In the genomic region with DNA sequence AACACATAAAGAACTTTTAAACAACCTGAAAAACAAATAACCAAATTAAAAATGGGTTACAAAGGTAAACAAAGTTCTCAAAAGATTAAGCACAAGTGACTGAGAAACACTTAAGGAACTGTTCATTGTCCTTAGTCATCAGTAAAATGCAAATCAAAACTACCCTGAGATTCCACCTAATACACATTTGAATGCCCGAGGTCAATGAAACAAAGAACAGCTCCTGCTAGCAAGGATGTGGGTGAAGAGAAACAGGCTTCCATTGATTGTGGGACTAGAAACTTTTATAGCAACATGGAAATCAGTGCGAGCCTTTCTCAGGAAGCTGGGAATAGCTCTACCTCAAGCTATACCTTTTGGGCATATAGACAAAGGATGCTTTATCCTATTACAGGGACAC, we compare ENCODE assay signal across 25 mouse cellular contexts.
A peak's percentile ranks its signal among the peaks of the same experiment; 100 is the strongest.
DNase-seq lines count a peak whose midpoint lies in the region; ATAC-seq and TF ChIP-seq lines count a peak whose summit lies in the region.
"Had no signal": no experiment of that assay in that cellular context is flagged by ENCODE, and none has a peak within 500 bp of the region (broad histone marks: within the 10 kb centered on the region; RNA-seq: fewer than 3 reads in every experiment).

No protein-coding gene starts in this region.

- no peak for TF ChIP-seq CTCF in CH12.LX (conservative IDR thresholded peaks at IDR 0.05 in 1 of 2, IDR thresholded peaks at IDR 0.05 in 1 of 2; ENCODE audit: low read depth in 2 of 2, low read length in 2 of 2)

- no peak for ATAC-seq in forebrain, embryonic 12.5 days (ENCODE audit: low FRiP score)
- ATAC-seq: CD4-positive, CD25-positive, alpha-beta regulatory T cell, adult 4 months; forebrain, embryonic 13.5 days; forebrain, embryonic 15.5 days; forebrain, postnatal 0 days had no signal

- no peaks in the 10 kb centered on the region for H3K36me3 ChIP-seq in CH12.LX (replicated peaks in 1 of 2; ENCODE audit: control insufficient read depth in 1 of 2, insufficient read depth in 1 of 2, low read length in 1 of 2)
- H3K36me3 ChIP-seq in ES-E14 (ENCODE audit: control insufficient read depth, insufficient read depth, low read length, poor library complexity, severe bottlenecking), result no peaks in the 10 kb centered on the region
- H3K36me3 ChIP-seq in forebrain, embryonic 12.5 days (replicated peaks), result no peaks in the 10 kb centered on the region
- H3K36me3 ChIP-seq: embryonic facial prominence, embryonic 13.5 days; embryonic facial prominence, embryonic 15.5 days; forebrain, embryonic 10.5 days; forebrain, embryonic 15.5 days had no signal

- DNase-seq in CH12.LX (ENCODE audit: extremely low read depth), result peak; percentile 20
- DNase-seq in ES-E14 (ENCODE audit: low read depth, low spot score), result peak; percentile 49
- peak; percentile 7 for DNase-seq in WW6 (ENCODE audit: low read depth, low spot score)
- no peak for DNase-seq in retina, postnatal 1 day
- no peak for DNase-seq in spleen, postnatal 36 days (ENCODE audit: low spot score in 2 of 2)
- DNase-seq: adrenal gland, adult 2 months; adrenal gland, postnatal 10 days; adrenal gland, postnatal 25 days; B cell, adult 2 months; cerebellum, adult 11 months; cerebellum, adult 18-20 months; cerebellum, adult 8-10 months; cerebellum, adult 9-11 months; cerebellum, postnatal 14 days; cerebellum, postnatal 36 days; embryo, embryonic 11 days; forebrain, postnatal 0 days had no signal

- 38% methylated on average over 2 of the region's 2 CpGs for WGBS in forebrain, embryonic 12.5 days

- no peaks in the 10 kb centered on the region for H3K9me3 ChIP-seq in CH12.LX (replicated peaks; ENCODE audit: low read length)
- no peaks in the 10 kb centered on the region for H3K9me3 ChIP-seq in ES-E14 (ENCODE audit: control insufficient read depth, insufficient read depth, low read depth, low read length)
- H3K9me3 ChIP-seq in forebrain, embryonic 12.5 days, result no peaks in the 10 kb centered on the region
- H3K9me3 ChIP-seq: embryonic facial prominence, embryonic 13.5 days; embryonic facial prominence, embryonic 15.5 days; forebrain, embryonic 10.5 days; forebrain, embryonic 13.5 days; forebrain, embryonic 15.5 days had no signal

- H3K4me1 ChIP-seq in CH12.LX (ENCODE audit: control insufficient read depth in 1 of 2, insufficient read depth in 2 of 2) (peaks cover 0 to 4% of the 10 kb centered on the region in 2 experiments; a peak in 2 of 4 replicates), ES-E14 (ENCODE audit: control insufficient read depth in 2 of 2, insufficient read depth in 2 of 2, low read length in 2 of 2, poor library complexity in 1 of 2) (peaks cover 0 to 3% of the 10 kb centered on the region in 2 experiments; a peak in 1 of 4 replicates)
- no peaks in the 10 kb centered on the region for H3K4me1 ChIP-seq in forebrain, embryonic 12.5 days
- H3K4me1 ChIP-seq: embryonic facial prominence, embryonic 13.5 days; embryonic facial prominence, embryonic 15.5 days; forebrain, embryonic 10.5 days; forebrain, embryonic 13.5 days; forebrain, embryonic 15.5 days had no signal

- H3K9ac ChIP-seq in CH12.LX (ENCODE audit: insufficient read depth, low read depth) (no peak overlapping the region), ES-E14 (ENCODE audit: insufficient read depth, low read depth, low read length, poor library complexity, severe bottlenecking) (no peak overlapping the region)
- H3K9ac ChIP-seq in forebrain, embryonic 12.5 days, result no peak overlapping the region
- H3K9ac ChIP-seq: embryonic facial prominence, embryonic 13.5 days; embryonic facial prominence, embryonic 15.5 days; forebrain, embryonic 13.5 days; forebrain, embryonic 15.5 days; forebrain, postnatal 0 days had no signal

- no peak overlapping the region for H3K27ac ChIP-seq in CH12.LX (ENCODE audit: insufficient read depth, low read depth)
- H3K27ac ChIP-seq in ES-E14 (ENCODE audit: insufficient read depth, low read depth, low read length, poor library complexity, severe bottlenecking), result no peak overlapping the region
- H3K27ac ChIP-seq in forebrain, embryonic 12.5 days, result no peak overlapping the region
- H3K27ac ChIP-seq: embryonic facial prominence, embryonic 13.5 days; embryonic facial prominence, embryonic 15.5 days; forebrain, embryonic 10.5 days; forebrain, embryonic 13.5 days; forebrain, embryonic 15.5 days had no signal

- H3K4me2 ChIP-seq in CH12.LX (ENCODE audit: insufficient read depth, low read depth, poor library complexity, severe bottlenecking), result no peak overlapping the region
- H3K4me2 ChIP-seq in forebrain, embryonic 12.5 days, result no peak overlapping the region
- H3K4me2 ChIP-seq: embryonic facial prominence, embryonic 13.5 days; embryonic facial prominence, embryonic 15.5 days; forebrain, embryonic 13.5 days; forebrain, embryonic 15.5 days had no signal

- in situ Hi-C loops in CH12.LX (cut with MboI; ENCODE audit: low pct_ligation_motif_present, low pct_unique_long_range_greater_than_20kb, low sequenced_read_pairs) (no loop called here), ES-E14 (cut with MboI; ENCODE audit: low sequenced_read_pairs in 2 of 2, unreplicated experiment in 2 of 2) (loop anchor here in 1 of 2 experiments (25.0 kb wide), 1 partner anchor 378 kb away; no protein-coding TSS in a partner anchor)

- H3K27me3 ChIP-seq in CH12.LX (replicated peaks), result no peaks in the 10 kb centered on the region
- no peaks in the 10 kb centered on the region for H3K27me3 ChIP-seq in forebrain, embryonic 12.5 days
- H3K27me3 ChIP-seq: embryonic facial prominence, embryonic 13.5 days; embryonic facial prominence, embryonic 15.5 days; forebrain, embryonic 13.5 days; forebrain, embryonic 15.5 days had no signal

- TF ChIP-seq EP300 in CH12.LX (IDR thresholded peaks at IDR 0.05; ENCODE audit: low read length), result no peak

- H3K4me3 ChIP-seq in CH12.LX (replicated peaks in 1 of 3; ENCODE audit: low read depth in 2 of 3, low read length in 2 of 3, poor library complexity in 1 of 3) (no peak overlapping the region), ES-E14 (ENCODE audit: insufficient read depth in 1 of 2, low read depth in 1 of 2, low read length in 2 of 2, poor library complexity in 1 of 2, severe bottlenecking in 1 of 2) (no peak overlapping the region)
- no peak overlapping the region for H3K4me3 ChIP-seq in forebrain, embryonic 12.5 days (replicated peaks)
- H3K4me3 ChIP-seq: embryonic facial prominence, embryonic 13.5 days; embryonic facial prominence, embryonic 15.5 days; erythroblast, embryonic 14.5 days; forebrain, embryonic 10.5 days; forebrain, embryonic 13.5 days; forebrain, embryonic 15.5 days had no signal

- no peaks in the 10 kb centered on the region for H3K79me2 ChIP-seq in CH12.LX (replicated peaks; ENCODE audit: control insufficient read depth, extremely low read depth, insufficient read depth, poor library complexity, severe bottlenecking)

- no peak for TF ChIP-seq RAD21 in CH12.LX (IDR thresholded peaks at IDR 0.05; ENCODE audit: low read depth, low read length)

- no peak for TF ChIP-seq POLR2A in CH12.LX (IDR thresholded peaks at IDR 0.05; ENCODE audit: low read depth, low read length)

- dilution Hi-C loops in CH12.LX (cut with MboI; ENCODE audit: extremely low pct_ligation_motif_present, extremely low pct_unique_long_range_greater_than_20kb, low sequenced_read_pairs), result no loop called here

TF ChIP-seq in CH12.LX, 34 proteins besides CTCF, POLR2A, EP300 and RAD21 (continues in another document):
- TF ChIP-seq UBTF (IDR thresholded peaks at IDR 0.05; ENCODE audit: low read depth, low read length) (no peak), RCOR1 (conservative IDR thresholded peaks at IDR 0.05; ENCODE audit: low read depth, low read length) (no peak), GABPA (IDR thresholded peaks at IDR 0.05; ENCODE audit: insufficient replicate concordance, low read depth, low read length) (no peak), MYC (IDR thresholded peaks at IDR 0.05; ENCODE audit: low read depth, low read length) (no peak), SMC3 (IDR thresholded peaks at IDR 0.05; ENCODE audit: low read depth, low read length) (no peak), KAT2A (IDR thresholded peaks at IDR 0.05; ENCODE audit: insufficient replicate concordance, low read length) (no peak), MEF2A (IDR thresholded peaks at IDR 0.05; ENCODE audit: borderline replicate concordance, low read depth, low read length) (no peak), ELF1 (IDR thresholded peaks at IDR 0.05; ENCODE audit: low read depth, low read length) (no peak), JUND (conservative IDR thresholded peaks at IDR 0.05; ENCODE audit: low read depth, low read length) (no peak), MAFK (IDR thresholded peaks at IDR 0.05; ENCODE audit: insufficient replicate concordance, low read length) (no peak), TCF12 (IDR thresholded peaks at IDR 0.05; ENCODE audit: low read depth, low read length) (no peak), USF2 (conservative IDR thresholded peaks at IDR 0.05; ENCODE audit: low read depth, low read length) (no peak), CHD2 (IDR thresholded peaks at IDR 0.05; ENCODE audit: low read length) (no peak), NRF1 (IDR thresholded peaks at IDR 0.05; ENCODE audit: low read depth, low read length) (no peak), E2F4 (IDR thresholded peaks at IDR 0.05; ENCODE audit: insufficient replicate concordance, low read depth, low read length) (no peak)

TF ChIP-seq in ES-E14, 5 proteins besides CTCF, POLR2A, EP300 and RAD21:
- TF ChIP-seq MAFK (IDR thresholded peaks at IDR 0.05; ENCODE audit: insufficient read depth, low read depth, low read length) (0 out of 2 replicates have a peak, but pooled peaks have one; percentile 19), ZNF384 (IDR thresholded peaks at IDR 0.05; ENCODE audit: low read depth, low read length) (no peak)

Comparison
In these comparisons a context has a peak if more than half of its experiments do, and no peak if none do; other contexts are left out.
1. DNase-seq: peak in CH12.LX (single experiment), ES-E14 (single experiment) and WW6 (single experiment); none in retina, postnatal 1 day (single experiment) and spleen, postnatal 36 days (0 of 2).